Mouse (Mus musculus) lung, postnatal 0 days (tissue): ENCODE data around the gene Rapgef2.

Experiments used
- CTCF ChIP-seq: IDR thresholded peaks from 2 replicates; pipeline ENCODE4 v1.5.1; 2016; ENCODE audit warnings: antibody characterized with exemption, mild to moderate bottlenecking
- EP300 ChIP-seq: IDR thresholded peaks from 2 replicates; pipeline ENCODE4 v1.6.1; 2016; ENCODE audit warnings: antibody characterized with exemption, mild to moderate bottlenecking, control low read depth

DNA sequence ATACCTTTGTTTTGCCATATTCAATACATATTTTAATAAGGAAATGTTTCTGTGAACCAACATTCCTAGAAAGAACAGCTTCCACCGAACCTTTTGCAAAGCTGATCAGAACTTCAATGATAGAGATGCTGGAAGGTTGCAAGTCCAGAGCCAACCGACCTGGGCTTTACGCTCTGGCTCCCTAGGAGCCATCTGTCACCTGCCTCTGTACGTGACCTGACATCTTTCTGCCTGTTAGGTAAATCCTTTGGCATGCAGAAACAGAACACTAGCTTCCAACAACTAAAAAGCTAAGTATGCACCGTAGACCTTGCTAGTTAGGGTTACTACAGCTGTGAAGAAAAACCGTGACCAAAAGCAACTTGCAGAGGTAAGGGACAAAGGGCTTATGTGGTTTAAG, 178.1 kb downstream of the Rapgef2 start:
- TF ChIP-seq CTCF (no peak), EP300 (no peak)
